Mouse (Mus musculus) cortical plate, adult 2 months (tissue): Measurements from ENCODE around the gene Ripor3. TPM values are rescaled to one million over a fixed set of nuclear protein-coding genes. Genes with fewer than 3 reads are reported as not detected.

ENCODE experiments used
- H3K27ac ChIP-seq: fragments of 200-500 bp; 2 replicates; pipeline ENCODE4 v1.5.1; 2012; ENCODE audit warnings: low read length, control low read depth, inconsistent platforms; ENCODE audit not compliant: insufficient read depth
- H3K4me1 ChIP-seq: fragments of 200-500 bp; 2 replicates; pipeline ENCODE4 v1.6.1; 2011; ENCODE audit warnings: low read length; ENCODE audit not compliant: control insufficient read depth, insufficient read depth
- H3K4me3 ChIP-seq: fragments of 200-500 bp; 2 replicates; pipeline ENCODE4 v1.5.1; 2011; ENCODE audit warnings: mild to moderate bottlenecking, low read length, control low read depth; ENCODE audit not compliant: insufficient read depth
- CTCF ChIP-seq: fragments of 200-500 bp; IDR thresholded peaks from 2 replicates; pipeline ENCODE4 v1.5.1; 2011; ENCODE audit warnings: mild to moderate bottlenecking, control low read depth, low read length; ENCODE audit not compliant: insufficient read depth; ENCODE audit errors: extremely low read depth
- POLR2A ChIP-seq: fragments of 200-500 bp; IDR thresholded peaks from 2 replicates; pipeline ENCODE4 v1.6.1; 2011; ENCODE audit warnings: mild to moderate bottlenecking, low read length, control low read depth; ENCODE audit not compliant: insufficient read depth; ENCODE audit errors: extremely low read depth
- polyA plus RNA-seq: library from polyadenylated mRNA; depleted of rRNA; stranded (reverse); fragments of >200 nt; gene quantifications from 2 replicates; pipeline ENCODE4 v1.2.3, GENCODE M21; 2012

Ripor3 gene
- polyA plus RNA-seq, 1 experiment, result 0.50 TPM

DNA sequence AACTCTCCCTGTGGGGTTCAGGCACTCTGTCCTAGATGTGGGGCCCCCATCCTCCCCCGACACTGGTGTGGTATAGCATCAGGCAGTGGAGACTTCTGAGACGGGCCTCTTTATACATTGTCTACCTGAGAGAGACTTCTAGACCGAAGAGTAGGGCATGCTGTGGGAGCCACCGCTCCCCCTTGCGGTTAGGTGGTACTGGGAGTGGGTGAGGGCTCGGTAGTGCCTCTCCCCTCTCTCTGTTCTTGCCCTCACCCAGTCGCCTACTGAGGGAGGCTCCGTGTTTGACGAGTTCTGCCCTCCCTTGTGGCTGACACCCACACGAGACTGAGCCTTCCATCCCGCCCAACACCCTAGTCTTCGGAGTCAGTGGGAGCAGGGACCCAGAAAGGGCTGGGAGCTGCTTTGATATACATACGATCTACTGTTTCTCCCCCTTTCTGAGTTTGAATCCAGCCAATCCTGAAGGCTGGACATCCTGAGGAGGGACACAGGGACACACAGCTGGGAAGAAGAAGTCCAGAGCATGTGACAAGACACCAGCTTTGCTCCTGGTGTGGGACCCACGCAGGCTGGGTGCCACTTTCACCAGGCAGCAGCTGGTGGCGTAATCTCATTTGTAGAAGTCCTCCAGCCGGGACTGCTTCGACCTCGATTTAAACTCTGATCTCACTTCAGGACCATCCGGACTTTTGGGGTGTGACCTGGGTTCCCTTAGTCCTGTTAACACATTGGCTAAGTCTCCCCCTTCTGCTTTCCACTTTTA, 14.4 kb downstream of the Ripor3 start:
- Histone ChIP-seq H3K4me1 (no peaks in the 10 kb centered on the region), H3K27ac (no peak overlapping the region), H3K4me3 (no peak overlapping the region)
- TF ChIP-seq POLR2A (no peak), CTCF (no peak)

DNA sequence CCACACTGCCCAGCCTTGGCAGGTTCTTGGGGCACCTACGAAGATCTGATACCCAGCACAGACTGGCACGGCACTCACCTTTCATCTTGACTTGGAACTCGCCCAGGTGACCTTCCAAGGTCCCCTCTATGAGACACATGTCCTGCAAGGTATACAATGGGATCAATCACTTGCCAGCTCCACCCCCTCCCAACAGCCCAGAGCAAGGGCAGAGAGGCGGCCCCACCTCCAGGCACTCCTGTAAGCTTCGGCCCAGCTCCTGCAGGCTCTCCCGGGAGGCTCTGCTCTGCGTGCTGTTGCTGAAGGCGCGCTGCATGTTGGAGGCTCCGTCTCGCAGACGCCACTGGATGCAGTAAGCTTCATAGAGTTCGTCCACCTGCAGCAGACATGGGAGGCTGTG, 17.2 kb downstream of the Ripor3 start:
- H3K4me3 ChIP-seq, result no peak overlapping the region
- H3K27ac ChIP-seq, result no peak overlapping the region
- no peaks in the 10 kb centered on the region for H3K4me1 ChIP-seq
- TF ChIP-seq CTCF (no peak), POLR2A (no peak)

DNA sequence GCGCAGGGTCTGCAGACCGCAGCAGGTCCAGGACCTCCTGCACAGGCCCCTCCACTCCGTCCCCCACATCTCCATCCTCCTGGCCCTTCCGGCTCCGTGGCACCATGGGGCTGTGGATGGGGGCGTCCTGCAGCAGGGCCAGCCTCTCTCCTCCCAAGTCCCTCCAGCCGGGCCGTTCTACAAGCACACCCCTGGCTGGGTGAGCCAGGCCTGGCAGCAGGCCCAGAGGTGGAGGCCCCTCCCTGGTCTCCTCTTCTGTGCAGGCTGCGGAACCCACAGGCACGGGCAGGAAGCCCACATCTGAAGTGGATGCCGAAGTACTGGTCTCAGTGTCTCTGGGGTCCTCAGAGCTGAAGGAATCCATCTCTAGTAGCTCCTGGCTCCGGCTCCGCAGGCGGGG, 21.1 kb downstream of the Ripor3 start:
- Histone ChIP-seq H3K27ac (no peak overlapping the region), H3K4me3 (no peak overlapping the region), H3K4me1 (no peaks in the 10 kb centered on the region)
- TF ChIP-seq POLR2A (no peak), CTCF (no peak)

DNA sequence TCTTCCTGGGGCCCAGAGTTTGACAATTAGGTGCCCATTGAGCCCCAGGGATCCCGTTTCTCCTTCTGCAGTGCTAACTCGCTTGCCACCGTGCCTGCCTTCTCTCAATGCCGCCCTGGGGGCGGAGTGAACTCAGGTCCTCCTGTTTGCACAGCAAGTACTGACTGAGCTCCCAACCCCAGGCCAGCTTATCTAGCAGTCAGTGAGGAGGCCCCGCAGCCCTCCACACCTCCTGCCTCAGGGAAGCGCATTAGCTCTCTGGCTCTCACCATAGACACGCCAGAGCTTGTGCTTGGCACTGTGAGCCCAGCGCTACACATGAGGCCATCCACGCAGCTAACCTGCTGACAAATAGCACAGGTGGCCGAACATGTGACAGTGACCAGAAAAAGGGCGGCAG, 22.8 kb downstream of the Ripor3 start:
- Histone ChIP-seq H3K27ac (no peak overlapping the region), H3K4me3 (no peak overlapping the region)
- TF ChIP-seq POLR2A (no peak), CTCF (no peak)

DNA sequence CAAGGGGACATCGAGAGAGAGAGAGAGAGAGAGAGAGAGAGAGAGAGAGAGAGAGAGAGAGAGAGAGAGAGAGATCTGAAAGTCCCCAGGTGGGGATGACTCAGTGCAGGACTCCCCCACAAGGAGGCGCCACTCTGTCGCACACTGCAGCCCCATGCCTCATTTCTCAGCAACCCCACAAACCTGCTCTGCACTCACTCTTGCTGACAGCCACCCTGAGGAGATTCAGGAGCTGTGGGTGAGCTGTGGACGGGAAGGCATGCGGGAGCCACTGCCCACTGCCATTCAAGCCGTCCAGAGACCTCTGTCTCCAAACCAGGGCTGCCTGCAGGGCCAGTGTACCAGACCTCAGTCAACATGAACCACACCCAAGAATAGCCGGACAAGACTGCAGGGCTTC, 23.7 kb downstream of the Ripor3 start:
- no peak overlapping the region for H3K27ac ChIP-seq
- H3K4me3 ChIP-seq, result no peak overlapping the region
- TF ChIP-seq CTCF, result peak; percentile 34
- no peak for TF ChIP-seq POLR2A
- no peaks in the 10 kb centered on the region for H3K4me1 ChIP-seq

More for the DNA sequence above, 22.8 kb downstream of the Ripor3 start:
- no peaks in the 10 kb centered on the region for H3K4me1 ChIP-seq

DNA sequence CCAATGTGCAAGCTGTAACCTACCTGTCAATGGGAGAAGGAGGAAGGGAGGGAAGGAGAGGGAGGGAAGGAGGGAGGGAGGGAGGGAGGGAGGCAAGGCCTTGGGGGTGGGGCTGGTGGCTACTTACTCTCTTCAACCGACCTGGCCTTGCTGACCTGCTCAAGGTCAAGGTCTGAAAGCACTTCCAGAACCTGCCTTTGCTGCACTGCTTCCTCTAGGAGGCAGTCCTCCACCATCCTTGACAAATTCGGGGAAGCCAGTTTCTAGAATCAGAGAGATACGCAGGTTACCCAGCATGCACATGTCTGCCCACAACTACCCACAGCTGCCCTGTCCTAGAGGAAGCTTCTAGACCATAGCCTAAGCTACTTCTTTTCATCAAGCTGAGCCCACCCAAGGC, 25.5 kb downstream of the Ripor3 start:
- no peak overlapping the region for H3K4me3 ChIP-seq
- TF ChIP-seq POLR2A, result no peak
- TF ChIP-seq CTCF, result peak; percentile 33; the same call in 1 of the 2 replicates
- no peak overlapping the region for H3K27ac ChIP-seq
- no peaks in the 10 kb centered on the region for H3K4me1 ChIP-seq

DNA sequence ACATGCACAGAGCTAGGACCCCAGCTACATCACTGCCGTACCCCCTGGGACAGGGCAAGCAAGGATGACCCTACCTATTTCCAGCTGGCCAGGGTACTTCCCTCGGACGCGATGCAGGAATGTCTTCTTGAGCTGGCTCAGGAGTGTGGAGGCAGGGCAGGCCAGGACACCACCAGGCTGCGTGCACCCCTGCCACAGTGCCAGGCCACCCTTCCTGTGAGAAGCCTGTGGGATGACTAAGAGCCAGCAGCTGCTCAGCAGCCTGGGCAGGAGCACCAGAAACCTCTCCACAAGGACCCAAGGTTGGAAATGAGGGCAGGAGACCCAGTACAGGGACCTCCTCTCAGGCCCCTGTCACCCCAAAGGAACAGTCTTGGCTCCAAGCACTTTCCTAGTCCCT, 26.0 kb downstream of the Ripor3 start:
- no peaks in the 10 kb centered on the region for H3K4me1 ChIP-seq
- no peak for TF ChIP-seq POLR2A
- no peak for TF ChIP-seq CTCF
- H3K4me3 ChIP-seq, result no peak overlapping the region
- H3K27ac ChIP-seq, result no peak overlapping the region

DNA sequence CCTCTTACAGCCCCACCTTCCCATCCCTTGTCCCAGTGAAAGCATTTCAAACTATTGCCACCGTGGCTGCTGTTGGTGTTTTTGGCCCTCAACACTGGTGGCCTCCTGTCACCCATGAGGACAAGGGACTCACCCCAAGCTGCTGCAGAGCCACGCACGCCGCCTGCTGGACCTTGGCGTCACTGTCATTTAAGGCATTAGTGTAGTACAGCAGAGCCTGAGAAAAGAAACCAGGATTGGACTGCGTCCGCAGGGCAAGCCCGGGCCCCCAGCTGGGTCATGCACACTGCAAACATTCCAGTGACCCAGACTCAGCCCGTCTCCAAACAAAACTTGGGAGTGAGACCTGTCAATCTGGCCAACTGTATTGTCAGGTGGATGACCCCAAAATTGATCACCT, 27.8 kb downstream of the Ripor3 start:
- H3K4me3 ChIP-seq, result no peak overlapping the region

DNA sequence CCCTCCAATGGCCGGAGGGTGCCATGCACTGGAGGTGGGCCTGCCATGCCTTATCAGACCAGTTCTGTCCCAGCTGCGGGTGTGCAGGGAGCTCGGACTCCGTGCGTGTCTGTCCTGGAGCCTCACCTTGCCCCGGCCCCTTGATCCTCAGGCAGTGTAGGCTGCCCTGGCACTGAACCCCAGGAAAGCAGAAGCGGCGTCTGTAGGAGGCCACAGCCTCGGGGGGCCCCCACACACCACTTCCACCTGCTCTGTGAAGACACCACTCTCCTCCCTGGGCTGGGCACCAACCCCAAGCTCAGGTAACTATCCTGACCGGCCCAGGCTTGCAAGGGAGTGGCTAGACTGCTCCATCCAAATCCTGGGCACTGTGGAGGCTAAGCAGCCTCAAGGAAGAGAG, 30.0 kb downstream of the Ripor3 start:
- Histone ChIP-seq H3K4me1 (no peaks in the 10 kb centered on the region), H3K4me3 (no peak overlapping the region), H3K27ac (no peak overlapping the region)
- TF ChIP-seq POLR2A (no peak), CTCF (no peak)

More for the DNA sequence above, 27.8 kb downstream of the Ripor3 start:
- TF ChIP-seq POLR2A (no peak), CTCF (0 out of 2 replicates have a peak, but pooled peaks have one; percentile 16)
- no peaks in the 10 kb centered on the region for H3K4me1 ChIP-seq
- H3K27ac ChIP-seq, result no peak overlapping the region

DNA sequence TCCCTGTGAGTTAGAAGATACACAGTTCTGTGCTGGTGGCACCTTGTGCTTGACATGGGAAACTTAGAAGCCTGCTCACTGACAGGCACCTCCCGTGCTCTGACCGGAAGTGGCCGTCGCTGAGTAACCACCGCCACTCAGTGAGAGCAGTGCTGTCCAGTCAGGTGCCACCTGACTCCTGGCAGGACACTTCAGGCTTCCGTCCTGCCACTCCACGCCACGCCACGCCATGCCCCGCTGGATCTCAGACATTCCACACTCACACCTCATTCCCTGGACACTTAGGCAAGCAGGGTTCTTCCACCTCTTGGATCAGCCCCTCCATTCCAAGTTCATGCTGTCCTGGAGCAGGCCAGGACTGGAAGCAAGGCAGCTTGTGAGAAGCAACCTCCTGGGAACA, 32.1 kb downstream of the Ripor3 start:
- no peak overlapping the region for H3K27ac ChIP-seq
- TF ChIP-seq CTCF (no peak), POLR2A (no peak)
- H3K4me1 ChIP-seq, result no peaks in the 10 kb centered on the region
- H3K4me3 ChIP-seq, result no peak overlapping the region
